In genomic region chr13:101524781-101525180, GRCm38 (mm10) we compare ENCODE assay signal across 28 mouse cellular contexts.
"Had no signal": no experiment of that assay in that cellular context is flagged by ENCODE, and none has a peak within 500 bp of the region (broad histone marks: within the 10 kb centered on the region; RNA-seq: fewer than 3 reads in every experiment).

No protein-coding gene starts in this region.

- DNase-seq: liver, embryonic 13.5 days; liver, postnatal 0 days; lung, adult 2 months; lung, embryonic 14.5 days; lung, postnatal 10 days; lung, postnatal 14 days; lung, postnatal 4 days; midbrain, embryonic 14.5 days had no signal

- H3K4me3 ChIP-seq: left cerebral cortex, adult 2 months; limb, embryonic 10.5 days; limb, embryonic 12.5 days; limb, embryonic 13.5 days; limb, embryonic 15.5 days; liver, embryonic 12.5 days; liver, embryonic 13.5 days; liver, embryonic 15.5 days; lung, embryonic 15.5 days; megakaryocyte, embryonic 14.5 days; midbrain, embryonic 10.5 days; midbrain, embryonic 12.5 days; midbrain, embryonic 13.5 days; midbrain, embryonic 15.5 days; myocyte had no signal

- H3K36me3 ChIP-seq: limb, embryonic 10.5 days; limb, embryonic 12.5 days; limb, embryonic 13.5 days; limb, embryonic 15.5 days; liver, embryonic 12.5 days; liver, embryonic 13.5 days; liver, embryonic 15.5 days; lung, embryonic 15.5 days; midbrain, embryonic 10.5 days; midbrain, embryonic 12.5 days; midbrain, embryonic 13.5 days; midbrain, embryonic 15.5 days had no signal

- H3K9ac ChIP-seq: limb, embryonic 12.5 days; limb, embryonic 13.5 days; limb, embryonic 15.5 days; liver, embryonic 12.5 days; liver, embryonic 13.5 days; liver, embryonic 14.5 days; liver, embryonic 15.5 days; liver, postnatal 0 days; lung, embryonic 14.5 days; lung, embryonic 15.5 days; midbrain, embryonic 12.5 days; midbrain, embryonic 13.5 days; midbrain, embryonic 15.5 days had no signal

- ATAC-seq: liver, embryonic 12.5 days; liver, postnatal 0 days; lung, postnatal 0 days; midbrain, embryonic 13.5 days; midbrain, embryonic 15.5 days; midbrain, embryonic 16.5 days had no signal

- H3K4me1 ChIP-seq: limb, embryonic 10.5 days; limb, embryonic 12.5 days; limb, embryonic 13.5 days; limb, embryonic 15.5 days; liver, embryonic 12.5 days; liver, embryonic 13.5 days; liver, embryonic 15.5 days; lung, embryonic 15.5 days; midbrain, embryonic 10.5 days; midbrain, embryonic 12.5 days; midbrain, embryonic 13.5 days; midbrain, embryonic 15.5 days had no signal

- H3K4me2 ChIP-seq: limb, embryonic 12.5 days; limb, embryonic 13.5 days; limb, embryonic 15.5 days; liver, embryonic 11.5 days; liver, embryonic 12.5 days; liver, embryonic 13.5 days; liver, embryonic 15.5 days; lung, embryonic 14.5 days; lung, embryonic 15.5 days; midbrain, embryonic 11.5 days; midbrain, embryonic 12.5 days; midbrain, embryonic 13.5 days; midbrain, embryonic 15.5 days had no signal

- H3K27me3 ChIP-seq: limb, embryonic 12.5 days; limb, embryonic 13.5 days; limb, embryonic 15.5 days; liver, embryonic 12.5 days; liver, embryonic 13.5 days; liver, embryonic 15.5 days; lung, embryonic 15.5 days; megakaryocyte, embryonic 14.5 days; midbrain, embryonic 12.5 days; midbrain, embryonic 13.5 days; midbrain, embryonic 15.5 days had no signal

- H3K27ac ChIP-seq: left cerebral cortex, adult 2 months; limb, embryonic 10.5 days; limb, embryonic 12.5 days; limb, embryonic 13.5 days; limb, embryonic 15.5 days; liver, embryonic 12.5 days; liver, embryonic 13.5 days; liver, embryonic 14.5 days; liver, embryonic 15.5 days; lung, embryonic 15.5 days; macrophage; midbrain, embryonic 10.5 days; midbrain, embryonic 12.5 days; midbrain, embryonic 13.5 days; midbrain, embryonic 15.5 days had no signal

- H3K9me3 ChIP-seq: limb, embryonic 10.5 days; limb, embryonic 12.5 days; limb, embryonic 13.5 days; limb, embryonic 15.5 days; liver, embryonic 12.5 days; liver, embryonic 13.5 days; liver, embryonic 15.5 days; lung, embryonic 15.5 days; midbrain, embryonic 10.5 days; midbrain, embryonic 12.5 days; midbrain, embryonic 13.5 days; midbrain, embryonic 15.5 days had no signal
